Mouse (Mus musculus) ovary, postnatal 14 days (tissue): ENCODE measurements around the gene Gabarapl1.
A peak's percentile ranks its signal among the peaks of the same experiment; 100 is the strongest.

Experiments
- DNase-seq: peaks from one replicate; pipeline ENCODE4 v3.0.0; 2022; ENCODE audit warnings: low spot score

The Gabarapl1 gene

GRCm38 (mm10) chr6:129535723-129536122 is 2.8 kb downstream of the Gabarapl1 start:
- DNase-seq: no peak

- no peak for DNase-seq
Measured at GRCm38 (mm10) chr6:129538555-129538954, 5.6 kb downstream of the Gabarapl1 start.

GRCm38 (mm10) chr6:129541931-129542330 is 9.0 kb downstream of the Gabarapl1 start:
- DNase-seq: no peak

DNA sequence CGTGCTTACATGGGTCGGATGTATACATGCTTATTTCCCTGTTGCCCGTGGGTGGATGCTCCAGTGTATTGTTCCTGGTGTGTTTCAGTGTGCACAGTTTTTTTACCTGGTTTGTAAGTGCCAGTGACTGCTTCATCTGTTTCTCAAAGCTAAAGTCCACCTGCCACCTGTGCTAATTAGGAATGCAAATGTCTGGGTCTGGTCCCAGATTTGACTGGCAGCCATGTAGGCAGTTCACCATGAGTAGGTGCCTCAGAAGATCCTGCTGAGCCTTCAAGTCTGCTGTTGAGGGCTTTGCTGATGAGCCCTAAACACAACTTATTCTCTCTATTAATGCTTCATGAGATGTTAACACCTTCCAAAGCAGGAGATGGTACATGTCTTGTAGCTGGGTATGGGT is 9.6 kb downstream of the Gabarapl1 start:
- no peak for DNase-seq

GRCm38 (mm10) chr6:129543709-129544606 is 11.0 kb downstream of the Gabarapl1 start:
- DNase-seq: peak; percentile 46

- DNase-seq: no peak
Measured at GRCm38 (mm10) chr6:129547277-129547676, 14.3 kb downstream of the Gabarapl1 start.

GRCm38 (mm10) chr6:129548009-129548408 is 15.0 kb downstream of the Gabarapl1 start:
- DNase-seq: no peak

- no peak for DNase-seq
Measured at GRCm38 (mm10) chr6:129557298-129558023, 24.5 kb downstream of the Gabarapl1 start.

DNA sequence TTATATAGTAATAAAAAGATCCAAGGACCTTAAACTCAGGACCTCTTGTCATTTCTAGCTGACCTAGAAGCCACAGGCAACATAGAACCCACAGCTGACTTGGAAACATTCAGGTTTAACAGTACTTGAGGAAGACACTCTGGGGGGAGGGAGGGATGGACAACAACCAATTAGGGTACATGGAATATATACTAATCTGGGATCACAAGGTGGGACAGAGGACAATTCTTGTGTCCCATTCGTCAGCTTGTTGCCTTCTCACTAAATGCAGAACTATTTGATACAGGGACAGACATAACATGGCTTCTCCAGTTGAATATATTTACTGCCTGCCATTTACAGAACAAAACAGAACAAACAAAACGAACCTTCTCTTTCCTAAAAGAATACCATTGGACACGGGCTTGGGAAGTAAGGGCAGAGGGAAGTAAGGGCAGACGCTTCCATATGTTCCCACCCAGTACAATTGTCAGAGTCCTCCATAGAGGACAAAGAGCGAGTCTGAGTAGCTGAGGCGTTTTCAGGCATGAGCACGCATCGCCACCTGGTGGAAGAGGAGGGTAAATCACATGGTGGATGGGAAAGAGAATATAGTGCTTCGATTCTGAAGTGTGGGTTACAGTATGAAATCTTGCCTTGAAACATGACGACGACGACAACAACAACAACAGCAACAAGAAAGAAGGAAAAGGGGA is 26.1 kb downstream of the Gabarapl1 start:
- DNase-seq: peak; percentile 57

GRCm38 (mm10) chr6:129559641-129560027 is 26.7 kb downstream of the Gabarapl1 start:
- DNase-seq: no peak

- no peak for DNase-seq
Measured at GRCm38 (mm10) chr6:129565257-129565656, 32.3 kb downstream of the Gabarapl1 start.

DNA sequence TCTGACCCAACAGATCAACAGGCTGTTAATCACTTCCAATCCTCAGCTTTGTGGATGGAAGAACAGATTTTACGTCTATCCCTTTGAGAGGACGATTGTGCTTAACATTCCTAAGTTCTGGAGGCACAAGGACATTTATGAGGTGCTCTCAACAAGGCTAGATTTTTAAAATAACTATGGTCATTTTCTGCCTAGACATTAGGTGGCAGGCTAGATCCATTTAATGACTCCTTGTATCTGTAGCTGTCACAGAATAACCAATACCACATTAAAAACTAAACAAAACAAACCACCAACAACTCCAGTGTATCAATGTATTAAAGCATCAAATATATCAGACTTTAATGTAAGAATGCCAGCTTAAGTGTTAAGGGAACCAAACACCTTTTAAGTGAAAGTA is 42.4 kb downstream of the Gabarapl1 start:
- DNase-seq: no peak

DNA sequence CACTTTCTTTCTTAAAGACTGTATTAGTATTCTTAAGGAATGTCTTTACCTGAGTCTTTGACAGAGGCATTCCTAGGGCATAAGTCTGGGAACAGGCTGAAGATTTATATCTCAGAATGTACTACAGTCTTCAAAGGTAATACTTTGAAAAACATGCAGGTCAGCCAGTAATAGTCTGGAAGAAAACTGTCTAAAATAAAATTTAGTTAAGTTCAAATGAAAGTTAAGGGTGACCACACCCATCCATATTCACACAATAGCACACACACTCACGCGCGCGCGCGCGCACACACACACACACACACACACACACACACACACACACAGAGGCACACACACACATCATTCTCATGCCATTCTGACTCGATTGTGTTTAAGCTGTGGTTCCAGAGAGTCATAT is 44.6 kb downstream of the Gabarapl1 start, which contains the start of gene Klre1:
Gene Klre1, plus strand, starts transcription at position 301 of the 400 bp plus-strand sequence.
- DNase-seq: no peak

DNA sequence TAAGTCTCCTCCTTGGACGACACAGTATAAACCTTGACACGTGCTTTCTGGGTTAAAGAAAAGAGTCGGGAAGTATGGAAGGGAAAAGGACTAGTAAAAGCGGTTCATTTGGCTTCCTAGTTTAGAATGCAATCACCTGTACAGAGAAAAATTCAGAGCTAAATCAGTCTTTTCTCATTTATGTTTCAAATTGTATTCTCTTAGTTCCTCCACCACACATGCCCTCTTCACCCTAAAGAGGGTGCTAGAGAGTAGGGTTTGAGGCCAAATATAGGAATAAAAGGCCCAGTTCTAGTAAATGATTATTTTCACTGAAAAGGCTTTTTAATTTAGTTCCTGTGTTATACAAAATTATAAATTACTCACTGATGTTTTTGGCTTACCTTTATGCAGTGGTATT is 48.3 kb downstream of the Gabarapl1 start:
- no peak for DNase-seq

- no peak for DNase-seq
Measured at GRCm38 (mm10) chr6:129581896-129582295, 48.9 kb downstream of the Gabarapl1 start.

DNA sequence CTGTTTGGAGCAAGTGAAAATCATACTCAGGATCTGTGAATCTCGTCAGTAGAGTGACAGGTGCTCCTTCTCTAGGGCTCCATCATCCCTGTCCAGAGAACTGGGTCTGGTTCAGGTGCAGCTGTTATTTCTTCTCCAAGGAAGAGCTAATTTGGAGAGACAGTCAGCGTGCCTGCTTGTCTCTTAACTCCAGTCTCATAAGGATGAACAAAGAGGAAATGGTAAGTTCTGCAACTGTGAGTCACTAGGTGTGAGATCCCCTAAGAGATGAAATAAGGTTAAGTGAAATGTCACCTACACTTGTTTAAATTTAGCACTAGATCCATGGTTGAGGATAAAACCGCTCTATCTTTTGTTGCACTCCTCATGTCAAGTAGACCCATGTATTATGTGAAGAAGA is 50.1 kb downstream of the Gabarapl1 start:
- no peak for DNase-seq

DNA sequence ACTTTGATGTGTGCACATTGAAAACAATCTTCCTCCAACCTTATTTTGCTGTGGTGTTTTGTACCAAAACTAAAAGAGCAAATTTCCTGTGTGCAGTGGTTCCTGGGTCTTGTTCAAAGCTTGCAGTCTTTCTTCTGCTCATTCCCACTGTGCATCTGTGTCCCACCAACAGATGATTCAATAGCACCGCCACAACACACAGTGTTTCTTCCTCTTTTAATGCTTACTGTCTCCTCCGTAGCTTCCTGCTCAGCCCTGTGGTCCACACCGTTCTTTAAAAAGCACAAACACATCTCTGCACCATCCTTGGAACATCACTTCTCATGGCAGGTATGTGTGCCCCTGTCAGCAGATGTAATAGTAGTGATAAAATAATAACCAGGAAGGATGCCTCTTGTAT is 58.5 kb downstream of the Gabarapl1 start, which contains the start of gene Klrd1:
Gene Klrd1, plus strand, starts transcription at position 275 of the 400 bp plus-strand sequence.
- DNase-seq: no peak
